Mouse (Mus musculus) v-Abl transformed pro-B cells (cell line): ENCODE results near the gene Btnl2.

Experiments
- in situ Hi-C, 2 experiments: fragments of 400-800 bp; cut with MboI; formaldehyde crosslinking; loops; one replicate each; pipeline ENCODE4 v1.15.1; 2025; ENCODE audit not compliant: unreplicated experiment in 2 of 2

Gene Btnl2

DNA sequence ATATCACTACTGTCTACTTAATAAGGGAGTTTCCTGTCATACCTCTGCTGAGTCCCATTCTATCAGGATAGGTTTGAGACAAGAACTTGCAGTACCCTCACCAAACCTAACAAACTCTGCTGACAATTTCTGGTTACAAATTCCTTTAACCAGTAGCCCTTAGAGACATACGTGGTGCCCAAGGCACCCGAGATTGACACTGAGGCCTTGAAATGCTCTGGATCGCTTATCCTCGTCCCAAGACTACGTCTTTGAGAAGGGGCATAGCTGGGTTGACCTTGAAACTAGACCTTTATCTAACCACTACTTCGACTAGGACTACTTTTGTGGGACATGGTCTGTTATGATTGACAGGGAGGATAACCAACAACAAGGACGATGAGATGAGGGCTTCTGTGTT lies 9.1 kb upstream of the Btnl2 start:
- in situ Hi-C loops = loop anchor here (5.0 kb wide), 3 partner anchors 33 to 98 kb away; partner anchors contain the start of gene H2-Ab1 (in 1 of the 2)

DNA sequence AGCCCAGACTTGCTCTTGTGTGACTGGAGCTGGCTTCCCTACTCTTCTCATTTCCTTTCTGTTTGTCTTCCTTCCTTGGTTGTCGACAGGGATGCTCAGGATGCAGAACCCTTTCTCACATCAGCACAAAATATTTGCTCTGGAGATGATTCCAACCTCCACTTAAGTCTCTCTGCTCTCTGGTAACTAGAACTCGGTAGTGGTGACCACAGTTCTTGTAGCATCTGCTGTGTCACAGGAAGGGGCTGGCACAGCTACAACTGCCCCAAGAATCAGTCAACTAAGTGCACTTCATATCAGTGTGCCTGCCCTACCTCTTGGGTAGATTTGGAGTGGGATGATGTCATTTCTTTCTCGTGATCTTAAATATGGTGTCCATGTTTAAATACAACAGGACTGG lies 8.6 kb upstream of the Btnl2 start:
- in situ Hi-C loops = loop anchor here (5.0 kb wide), 3 partner anchors 34 to 99 kb away; partner anchors contain the start of gene H2-Ab1 (in 1 of the 2)

DNA sequence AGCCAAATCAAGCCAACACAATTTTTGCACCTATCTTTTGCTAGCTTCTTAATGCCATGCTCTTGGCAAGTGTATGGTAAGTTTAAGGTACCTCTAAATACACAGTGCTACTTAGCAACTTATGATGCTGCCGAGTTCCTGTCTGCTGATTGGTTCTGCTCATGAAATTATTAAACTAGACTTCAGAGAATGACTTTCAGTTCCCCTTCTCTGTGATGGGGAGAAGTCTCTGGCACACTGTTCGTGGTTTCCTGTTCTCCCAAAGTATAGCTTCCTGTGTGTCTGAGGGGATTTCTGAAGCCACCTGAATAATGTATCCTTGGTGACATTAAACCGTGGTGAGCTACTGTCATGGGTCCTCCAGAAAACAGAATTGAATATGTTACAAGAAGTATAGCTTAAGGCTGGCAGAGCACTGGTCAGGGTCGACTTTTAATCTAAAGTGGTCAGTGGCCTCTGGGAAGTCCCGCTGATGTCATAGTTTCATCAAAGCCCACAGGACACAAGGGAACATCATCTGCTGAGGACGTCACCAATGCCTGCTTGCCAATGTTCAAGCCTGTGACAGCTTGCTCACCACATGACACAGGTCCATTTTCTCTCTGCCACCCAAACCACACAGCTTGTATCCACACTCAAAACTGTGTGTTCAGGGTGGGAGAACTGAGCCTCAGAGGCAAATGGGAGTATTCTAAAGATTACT lies 6.9 kb upstream of the Btnl2 start:
- in situ Hi-C loops = loop anchor here (5.0 kb wide), 3 partner anchors 35 to 100 kb away; partner anchors contain the start of gene H2-Ab1 (in 1 of the 2)

DNA sequence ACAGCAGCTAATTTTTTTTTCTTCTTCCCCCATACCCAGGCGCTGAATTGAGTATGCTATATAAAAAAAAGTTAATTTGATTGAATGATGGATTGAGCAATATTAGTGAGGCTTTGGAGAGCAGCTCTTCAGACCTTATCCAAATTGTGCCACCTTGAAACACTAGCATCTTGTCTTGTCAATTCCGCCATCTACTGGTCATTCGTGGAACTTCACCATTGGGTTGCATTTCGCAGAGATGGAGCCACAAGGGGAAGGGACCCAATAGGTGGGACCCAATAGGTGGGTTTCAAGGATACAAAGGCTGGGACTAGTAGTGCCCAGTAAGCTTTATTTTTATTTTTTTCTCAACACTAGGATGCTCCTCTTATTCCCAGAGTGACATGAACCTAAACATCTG lies 5.2 kb upstream of the Btnl2 start:
- in situ Hi-C loops = loop anchor here (5.0 kb wide), 3 partner anchors 37 to 102 kb away; partner anchors contain the start of gene H2-Ab1 (in 1 of the 2)

DNA sequence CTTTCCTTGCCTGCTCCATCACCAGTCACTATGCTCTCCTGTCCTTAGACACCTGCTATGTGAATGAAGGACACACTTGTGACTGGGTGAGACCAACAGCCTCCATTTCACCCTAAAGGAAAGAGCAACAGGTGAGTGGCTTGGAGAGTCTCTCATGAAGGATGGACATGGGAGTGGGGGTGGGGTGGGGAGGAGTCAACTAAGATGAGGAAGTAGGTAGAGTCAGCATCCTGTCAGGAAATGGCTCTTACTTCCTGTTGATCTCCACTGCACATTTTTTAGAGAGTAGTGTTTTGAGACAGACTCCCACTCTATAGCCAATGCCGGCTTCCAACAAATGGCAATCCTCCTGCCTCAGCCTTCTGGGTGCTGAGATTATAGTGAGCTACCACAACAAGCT lies 318 bp downstream of the Btnl2 start:
- in situ Hi-C loops = loop anchor here in 1 of 2 experiments (10.0 kb wide), 1 partner anchor 180 kb away; no protein-coding TSS in a partner anchor

DNA sequence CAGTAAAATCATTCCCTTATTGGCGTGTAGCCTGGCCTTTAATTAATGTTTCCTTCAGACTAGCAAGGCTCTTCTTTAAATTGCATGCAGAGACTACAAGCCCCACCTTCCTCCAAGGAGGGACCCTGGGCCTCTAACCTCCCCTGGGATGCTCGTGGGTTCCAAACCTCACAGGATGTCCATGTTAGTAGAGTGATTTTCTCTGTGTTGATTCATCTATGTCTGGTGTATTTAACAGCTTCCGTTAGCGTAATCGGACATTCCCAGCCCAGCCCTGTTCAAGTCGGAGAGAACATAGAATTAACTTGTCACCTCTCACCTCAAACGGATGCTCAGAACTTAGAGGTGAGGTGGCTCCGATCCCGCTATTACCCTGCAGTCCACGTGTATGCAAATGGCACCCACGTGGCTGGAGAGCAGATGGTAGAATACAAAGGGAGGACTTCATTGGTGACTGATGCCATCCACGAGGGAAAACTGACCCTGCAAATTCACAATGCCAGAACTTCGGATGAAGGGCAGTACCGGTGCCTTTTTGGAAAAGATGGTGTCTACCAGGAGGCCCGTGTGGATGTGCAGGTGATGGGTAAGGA lies 8.4 kb downstream of the Btnl2 start:
- in situ Hi-C loops = no loop called here

DNA sequence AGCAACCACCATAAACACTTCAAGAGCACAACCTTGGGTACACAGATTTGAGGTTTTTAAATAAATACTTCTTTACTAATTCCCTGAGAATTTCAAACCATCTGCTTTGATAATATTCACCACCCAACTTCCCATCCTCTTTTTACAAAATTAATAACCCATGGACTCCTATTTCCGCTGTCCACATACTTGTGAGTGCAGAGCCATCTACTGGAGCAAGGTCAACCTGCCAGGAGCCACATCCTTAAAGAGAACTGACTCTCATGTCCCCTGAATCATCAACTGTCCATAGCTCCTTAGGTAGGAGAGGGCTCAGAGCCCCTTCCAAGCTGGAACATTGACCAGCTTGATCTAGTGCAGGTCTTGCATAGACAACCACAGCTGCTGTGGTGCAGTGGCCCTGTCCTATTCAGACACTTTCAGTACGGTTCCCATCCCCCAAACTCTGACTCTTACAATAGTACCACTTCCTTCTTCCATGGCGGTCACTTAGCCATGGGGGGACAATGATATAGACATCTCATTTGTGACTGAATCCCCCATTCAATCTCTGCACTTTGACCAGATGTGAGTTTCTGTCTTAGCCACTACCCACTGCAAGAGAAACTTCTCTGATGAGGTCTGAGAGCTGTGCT lies 9.2 kb downstream of the Btnl2 start:
- in situ Hi-C loops = no loop called here

DNA sequence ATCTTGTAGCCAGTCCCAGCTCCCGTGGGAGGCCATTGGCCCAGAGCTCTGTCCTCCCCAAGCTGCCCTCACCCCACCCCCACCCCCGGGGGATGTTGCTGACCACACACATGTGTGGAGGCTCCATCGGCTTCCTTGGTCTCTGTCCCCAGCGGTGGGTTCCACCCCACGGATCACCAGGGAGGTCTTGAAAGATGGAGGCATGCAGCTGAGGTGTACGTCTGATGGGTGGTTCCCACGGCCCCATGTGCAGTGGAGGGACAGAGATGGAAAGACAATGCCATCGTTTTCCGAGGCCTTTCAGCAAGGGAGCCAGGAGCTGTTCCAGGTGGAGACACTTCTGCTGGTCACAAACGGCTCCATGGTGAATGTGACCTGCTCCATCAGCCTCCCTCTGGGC lies 10.4 kb downstream of the Btnl2 start:
- in situ Hi-C loops = no loop called here

DNA sequence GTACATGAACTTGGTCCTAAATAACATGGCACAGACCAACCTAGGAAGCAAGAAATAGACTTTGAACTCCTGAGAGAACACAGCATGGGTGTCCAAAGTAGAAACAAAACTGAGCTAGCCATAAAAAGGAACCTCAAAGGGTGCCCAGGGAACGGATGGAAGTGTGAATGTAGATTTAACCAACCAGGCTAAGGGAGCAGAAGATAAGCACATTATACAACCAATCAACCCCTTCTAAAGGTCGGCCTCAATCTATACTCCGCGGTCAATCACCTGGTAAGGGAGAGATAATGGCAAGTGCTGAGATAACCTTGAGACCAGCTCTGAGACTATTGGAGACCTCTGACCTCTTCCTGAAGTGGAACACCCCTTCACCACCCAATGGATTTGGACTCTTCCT lies 15.9 kb downstream of the Btnl2 start:
- in situ Hi-C loops = no loop called here

DNA sequence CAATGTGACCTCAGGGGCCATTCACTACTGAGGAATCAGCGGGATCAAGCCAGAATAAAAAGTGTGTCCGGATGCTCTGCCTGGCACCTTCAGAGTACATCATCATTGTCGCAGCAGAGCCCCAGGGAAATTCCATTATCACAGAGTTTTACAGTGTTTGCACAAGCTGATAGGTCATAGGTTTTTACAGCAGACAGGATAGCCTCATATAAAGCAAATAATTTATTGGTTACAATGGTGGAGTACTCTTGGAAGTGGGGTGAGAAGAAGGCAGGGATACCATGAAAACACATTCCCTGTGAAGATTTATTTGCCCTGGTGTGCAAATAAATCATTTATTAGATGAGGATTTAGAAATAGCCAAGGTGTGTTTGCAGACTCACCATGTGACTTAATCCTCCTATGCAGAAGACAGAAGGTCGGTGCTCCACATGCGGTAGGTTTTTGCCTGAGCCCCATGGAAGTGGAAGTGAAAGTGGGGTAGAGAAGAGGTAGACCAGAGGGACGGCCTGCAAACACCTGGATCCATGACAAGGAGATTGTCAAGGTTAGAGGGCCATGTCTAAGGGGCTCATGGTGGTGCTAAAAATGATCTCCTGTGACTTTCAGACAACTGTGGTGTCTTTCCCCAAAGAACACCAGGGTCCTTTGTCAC lies 18.6 kb downstream of the Btnl2 start:
- in situ Hi-C loops = no loop called here

DNA sequence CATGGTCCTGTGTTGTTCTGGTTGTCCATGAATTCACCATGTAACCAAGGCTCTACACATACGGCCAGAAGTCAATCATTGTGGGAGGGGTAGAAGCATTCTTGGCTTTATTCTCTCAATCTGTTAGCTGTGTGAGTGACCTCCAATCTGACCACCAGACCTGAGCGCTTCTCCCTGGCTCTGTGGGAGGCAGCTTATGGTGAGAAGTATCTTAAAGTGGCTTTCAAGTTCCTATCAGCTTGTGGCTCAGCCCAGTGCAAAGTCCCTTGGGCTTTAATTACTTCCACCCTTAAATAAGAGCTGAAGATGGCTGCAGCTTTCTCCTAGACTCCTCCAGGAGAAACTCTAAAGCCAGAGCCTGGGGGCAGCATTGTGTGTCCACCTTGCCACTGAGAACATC lies 22.2 kb downstream of the Btnl2 start, which contains the start of gene Btnl1:
Btnl1 (plus strand) TSS at position 286 of the 400 bp plus-strand sequence.
- in situ Hi-C loops = no loop called here

DNA sequence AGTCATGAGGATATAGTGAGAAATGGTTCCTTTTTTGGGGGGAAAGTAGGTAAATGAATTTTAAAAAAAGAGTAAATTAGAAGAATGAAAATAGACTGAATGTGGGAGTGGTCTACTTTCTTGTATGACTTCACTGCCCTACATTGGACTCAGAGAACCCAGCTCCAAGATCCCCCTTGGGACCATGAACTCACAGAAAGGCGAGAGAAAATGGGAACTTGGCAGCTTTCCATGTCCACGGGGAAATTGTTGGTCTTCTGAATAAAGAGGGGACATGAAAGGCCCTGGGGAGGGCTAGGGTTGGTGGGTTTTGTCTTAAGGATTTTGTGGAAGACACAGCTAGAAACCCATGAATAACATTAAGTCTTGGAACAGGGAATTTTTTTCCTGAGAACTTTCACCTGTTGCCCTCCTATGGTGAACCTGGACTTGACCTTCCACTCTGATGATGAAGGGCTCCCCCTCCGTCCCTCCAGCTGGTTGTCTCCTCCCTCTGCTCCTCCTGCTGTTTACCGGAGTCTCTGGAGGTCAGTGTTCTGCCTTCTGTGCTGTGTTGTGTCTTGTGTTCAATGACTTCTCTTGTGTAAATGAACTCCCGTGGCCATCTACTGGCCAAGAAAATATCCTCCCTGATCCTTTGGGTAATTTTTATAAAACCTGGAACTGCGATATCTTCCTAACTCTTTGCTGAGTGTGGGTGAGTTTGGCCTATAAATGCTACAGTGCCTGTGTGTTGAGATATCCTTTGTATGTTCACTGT lies 23.0 kb downstream of the Btnl2 start:
- in situ Hi-C loops = no loop called here

DNA sequence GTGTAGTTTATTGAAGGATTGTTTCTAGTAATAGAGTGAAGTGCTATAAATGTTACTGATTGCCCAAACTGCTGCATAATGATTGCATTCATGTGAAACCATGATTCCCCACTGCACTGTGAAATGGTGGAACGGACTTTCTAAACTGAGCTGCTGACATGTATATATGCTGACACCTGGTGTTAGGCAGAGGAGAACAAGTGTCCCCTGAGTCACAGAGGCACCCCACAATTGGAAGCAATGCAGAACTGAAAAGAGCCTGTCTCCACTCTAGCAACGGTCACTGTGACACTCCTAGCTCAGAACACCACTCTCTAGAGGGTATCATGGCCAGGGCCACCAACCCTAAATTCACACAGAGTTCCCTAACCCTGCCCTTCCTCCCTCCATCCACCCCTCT lies 24.1 kb downstream of the Btnl2 start:
- in situ Hi-C loops = no loop called here

DNA sequence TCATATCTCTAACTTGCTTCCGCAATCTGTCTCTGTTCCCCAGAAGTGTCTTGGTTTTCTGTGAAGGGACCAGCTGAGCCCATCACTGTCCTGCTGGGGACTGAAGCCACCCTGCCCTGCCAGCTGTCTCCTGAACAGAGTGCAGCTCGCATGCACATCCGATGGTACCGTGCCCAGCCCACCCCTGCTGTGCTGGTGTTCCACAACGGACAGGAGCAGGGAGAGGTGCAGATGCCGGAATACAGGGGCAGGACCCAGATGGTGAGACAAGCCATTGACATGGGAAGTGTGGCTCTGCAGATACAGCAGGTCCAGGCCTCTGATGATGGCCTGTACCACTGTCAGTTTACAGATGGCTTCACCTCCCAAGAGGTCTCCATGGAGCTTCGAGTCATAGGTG lies 24.8 kb downstream of the Btnl2 start:
- in situ Hi-C loops = no loop called here

DNA sequence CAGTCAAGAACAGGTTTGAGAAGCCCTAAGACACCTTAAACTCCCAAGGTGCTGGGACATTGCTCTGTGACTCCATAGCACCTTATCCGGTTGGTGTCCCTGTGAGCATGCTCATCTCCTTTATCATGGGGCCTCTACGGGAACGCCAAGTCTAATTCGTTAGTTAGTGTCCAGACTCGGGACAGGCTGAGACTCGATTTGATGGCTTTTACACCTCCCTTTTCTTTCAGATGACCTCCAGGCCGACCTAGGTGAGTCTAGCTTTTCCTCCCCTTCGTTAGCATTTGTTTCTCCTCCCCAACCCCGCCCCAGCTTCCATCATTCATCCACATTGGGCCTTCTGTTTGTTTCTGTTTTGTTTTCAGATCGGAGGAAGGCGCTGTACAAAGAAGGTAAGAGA lies 27.3 kb downstream of the Btnl2 start:
- in situ Hi-C loops = loop anchor here (5.0 to 10.0 kb wide), 3 partner anchors 135 to 207 kb away; no protein-coding TSS in a partner anchor

DNA sequence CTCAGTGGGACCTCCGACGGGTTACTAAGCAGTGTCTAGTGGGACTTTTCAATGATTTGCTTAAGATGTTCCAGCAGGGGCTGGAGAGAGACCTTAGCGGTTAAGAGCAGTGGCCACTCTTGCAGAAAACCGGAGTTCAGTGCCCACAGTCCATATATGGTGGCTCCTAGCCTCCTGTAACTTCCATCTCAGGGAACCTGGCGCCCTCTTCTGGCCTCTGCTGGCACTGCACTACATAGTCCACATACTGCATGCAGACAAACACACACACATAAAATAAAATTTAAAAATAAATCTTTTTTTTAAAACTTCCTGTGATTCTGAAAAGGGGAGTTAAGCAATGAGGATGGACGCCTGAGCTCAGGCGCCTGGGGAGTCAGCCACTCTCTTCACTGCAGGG lies 28.6 kb downstream of the Btnl2 start:
- in situ Hi-C loops = loop anchor here (5.0 to 10.0 kb wide), 3 partner anchors 136 to 208 kb away; no protein-coding TSS in a partner anchor

DNA sequence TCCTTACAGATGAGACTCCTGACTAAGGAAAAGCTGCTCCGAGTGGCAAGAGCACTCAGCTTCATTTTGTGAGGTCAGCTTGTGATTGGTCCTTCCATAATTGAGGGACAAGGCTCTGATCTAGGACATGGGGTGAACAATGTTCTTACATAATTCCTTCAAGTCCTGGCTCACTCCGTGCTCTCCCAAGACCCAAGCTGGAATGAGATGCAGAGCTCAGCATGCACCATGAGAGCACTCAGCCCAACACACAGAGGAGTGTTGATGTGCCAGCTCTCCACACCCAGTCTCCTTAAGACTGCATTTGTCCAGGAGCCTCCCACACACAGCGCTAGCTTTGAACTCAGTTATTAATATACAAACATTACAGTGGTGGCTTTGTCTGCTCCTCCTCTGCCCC lies 30.1 kb downstream of the Btnl2 start:
- in situ Hi-C loops = loop anchor here (5.0 to 10.0 kb wide), 3 partner anchors 137 to 210 kb away; no protein-coding TSS in a partner anchor

DNA sequence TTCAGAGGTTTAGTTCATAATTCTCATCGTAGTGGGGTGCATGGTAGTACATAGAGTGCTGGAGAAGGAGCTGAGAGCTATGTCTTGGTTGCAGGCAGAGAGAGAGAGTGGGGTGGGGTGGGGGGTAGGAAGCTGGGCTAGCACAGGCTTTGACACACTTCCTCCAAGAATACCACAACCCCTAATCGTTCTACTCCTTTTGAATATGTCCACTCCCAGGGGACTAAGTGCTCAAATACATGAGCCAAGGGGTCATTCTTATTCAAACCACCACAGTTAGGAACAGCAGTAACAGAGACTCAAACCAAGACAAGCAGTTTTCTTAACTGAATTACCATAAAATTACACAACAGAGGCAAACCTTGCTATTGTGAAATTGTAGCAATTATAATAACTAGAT lies 32.0 kb downstream of the Btnl2 start:
- in situ Hi-C loops = loop anchor here in 1 of 2 experiments (10.0 kb wide), 2 partner anchors 142 to 212 kb away; no protein-coding TSS in a partner anchor

DNA sequence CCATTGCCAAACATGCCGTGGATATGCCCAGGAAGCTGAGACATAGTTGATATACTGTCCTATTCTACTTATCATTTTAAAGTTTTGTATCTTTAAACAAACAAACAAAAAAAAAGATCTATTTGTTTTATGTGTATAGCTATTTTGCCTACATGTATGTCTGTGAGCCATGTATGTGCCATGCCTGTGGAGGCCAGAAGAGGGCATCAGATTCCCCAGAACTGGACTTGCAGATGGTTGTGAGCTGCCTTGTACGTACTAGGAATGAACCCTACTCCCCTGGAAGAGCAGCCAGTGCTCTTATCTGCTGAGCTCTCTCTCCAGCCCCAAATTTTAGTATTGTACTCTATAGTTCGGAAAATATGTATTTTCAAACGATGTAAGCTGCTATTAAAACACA lies 33.9 kb downstream of the Btnl2 start:
- in situ Hi-C loops = loop anchor here in 1 of 2 experiments (10.0 kb wide), 2 partner anchors 144 to 214 kb away; no protein-coding TSS in a partner anchor

DNA sequence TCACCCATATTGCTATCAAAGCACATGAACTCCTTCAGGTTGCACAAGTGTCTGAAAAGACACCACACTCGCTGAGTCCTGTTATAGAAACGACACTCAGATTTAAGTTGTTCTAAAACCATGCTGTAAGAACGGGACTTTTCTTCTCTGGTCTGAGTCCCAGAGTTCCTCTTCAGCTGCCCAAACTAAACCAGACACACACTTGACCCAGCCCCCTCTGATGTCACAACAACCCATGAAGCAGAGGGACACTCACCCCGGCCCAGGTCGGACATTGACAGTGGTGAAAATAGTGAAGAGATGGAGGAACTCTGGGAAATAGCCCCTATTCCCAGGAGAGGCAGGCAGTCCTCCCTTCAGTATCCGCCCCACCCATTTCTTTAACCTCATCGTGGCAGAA lies 36.9 kb downstream of the Btnl2 start:
- in situ Hi-C loops = no loop called here
